Mouse (Mus musculus): ENCODE data around the gene Slf2. TPM values are rescaled to one million over a fixed set of nuclear protein-coding genes. Genes with fewer than 3 reads are reported as not detected.
A peak's percentile ranks its signal among the peaks of the same experiment; 100 is the strongest.

Slf2 gene
- polyA plus RNA-seq (2015; fragmentation: Nextera tagmentation; extraction: Ambion mirVana) = 33.0 and 35.1 TPM in 2 replicates

DNA sequence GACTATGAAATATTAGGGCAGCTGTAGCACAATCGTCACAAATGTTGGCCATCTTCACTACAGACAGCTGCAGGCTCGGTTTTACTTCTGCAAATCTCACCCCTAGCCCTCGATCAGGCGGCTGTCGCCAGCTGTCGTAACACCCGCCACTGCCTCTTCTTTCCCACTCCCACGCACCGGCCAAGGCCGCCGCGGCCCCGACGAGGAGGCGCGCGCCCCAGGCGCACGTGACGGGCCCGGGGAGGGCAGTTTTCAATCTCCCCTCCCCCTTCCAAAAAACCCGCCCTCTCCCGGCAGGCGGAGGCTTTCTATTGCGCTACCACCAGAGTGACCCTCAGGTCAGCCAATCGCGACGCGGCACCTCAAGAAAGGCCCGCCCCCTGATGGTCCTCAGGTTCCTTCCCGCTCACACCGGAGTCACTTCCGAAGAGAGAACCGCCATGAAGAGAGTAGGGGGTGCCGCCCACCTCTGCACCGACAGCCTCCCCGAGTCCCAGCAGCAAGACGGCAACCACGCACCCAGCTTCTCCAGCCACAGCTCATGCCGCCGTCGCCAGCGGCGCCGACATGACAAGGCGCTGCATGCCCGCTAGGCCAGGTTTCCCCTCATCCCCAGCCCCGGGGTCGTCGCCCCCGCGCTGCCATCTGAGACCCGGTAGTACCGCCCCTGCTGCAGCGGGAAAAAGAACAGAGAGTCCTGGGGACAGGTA, at the start of gene Slf2:
Gene Slf2, plus strand, starts transcription at position 408 of the 710 bp plus-strand sequence.
- Histone ChIP-seq H3K4me2 (peak within 1 kb of the TSS; percentile 67), H3K9ac (peak within 1 kb of the TSS; percentile 83), H3K27ac (peak within 1 kb of the TSS; percentile 86), H3K4me1 (peaks cover 16% of the 10 kb centered on the region), H3K36me3 (peaks cover 8% of the 10 kb centered on the region), H3K9me3 (no peaks in the 10 kb centered on the region), H3K4me3 (replicated peaks) (peak within 1 kb of the TSS; percentile 95), H3K27me3 (replicated peaks) (no peaks in the 10 kb centered on the region)
- ATAC-seq (ENCODE audit: insufficient read depth, low FRiP score, low read depth) = peak; percentile 97
- WGBS = under 1% methylated on average over 55 of the region's 55 CpGs

DNA sequence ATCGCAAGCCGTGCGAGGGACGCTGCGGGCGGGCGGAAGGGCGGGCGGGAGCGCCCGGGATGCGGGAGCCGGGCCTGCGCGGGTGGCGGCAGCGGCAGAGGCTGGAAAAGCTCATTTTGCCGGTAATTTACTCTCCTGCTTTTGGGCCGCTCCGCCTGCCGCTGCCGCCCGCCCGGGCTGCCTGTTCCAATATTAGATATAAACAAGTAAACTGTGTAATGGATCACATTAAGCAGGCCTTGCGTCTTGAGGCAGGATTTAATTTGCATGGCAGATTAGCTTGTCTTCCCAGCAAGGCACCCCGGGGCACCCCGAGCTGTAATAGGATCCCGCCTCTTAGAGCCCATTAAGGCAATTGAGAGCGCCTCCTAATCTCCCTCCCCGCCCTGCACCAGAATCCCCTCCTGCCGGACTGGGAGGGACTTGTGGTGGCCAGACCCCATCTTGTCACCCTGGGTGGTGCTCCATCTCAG, 48.4 kb upstream of the Slf2 start:
- WGBS = under 1% methylated on average over 31 of the region's 31 CpGs
- H3K9ac ChIP-seq = peak overlapping the region; percentile 17; the same call in 1 of the 2 replicates
- peak overlapping the region; percentile 36 for H3K4me3 ChIP-seq (replicated peaks)
- H3K4me1 ChIP-seq = peaks cover 7% of the 10 kb centered on the region; the same call in 1 of the 2 replicates
- peak overlapping the region; percentile 60 for H3K4me2 ChIP-seq
- no peak overlapping the region for H3K27ac ChIP-seq
- H3K36me3 ChIP-seq = no peaks in the 10 kb centered on the region
- no peaks in the 10 kb centered on the region for H3K9me3 ChIP-seq
- peaks cover 38% of the 10 kb centered on the region for H3K27me3 ChIP-seq (replicated peaks)
- no peak for ATAC-seq (ENCODE audit: insufficient read depth, low FRiP score, low read depth)

DNA sequence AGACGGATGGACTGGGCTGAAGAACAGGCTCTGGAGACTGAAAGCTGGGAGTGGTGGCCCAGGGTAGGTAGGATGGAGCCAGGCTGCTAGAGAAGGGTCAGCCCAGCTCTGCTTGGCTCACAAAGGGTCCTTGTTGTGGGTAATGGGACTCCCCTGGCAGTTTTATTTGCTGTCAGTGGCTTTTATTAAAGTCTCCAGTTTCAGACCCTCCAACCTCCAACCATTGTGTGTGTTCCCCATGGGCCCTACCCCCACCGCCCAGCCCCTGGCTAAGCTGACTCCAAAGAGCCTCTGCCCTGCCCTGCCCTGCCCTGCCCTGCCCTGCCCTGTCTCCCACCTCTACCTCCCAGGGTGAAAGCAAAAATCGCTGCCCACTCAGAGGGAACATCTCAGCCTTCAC, 46.6 kb upstream of the Slf2 start:
- 43% methylated on average over 3 of the region's 3 CpGs for WGBS

DNA sequence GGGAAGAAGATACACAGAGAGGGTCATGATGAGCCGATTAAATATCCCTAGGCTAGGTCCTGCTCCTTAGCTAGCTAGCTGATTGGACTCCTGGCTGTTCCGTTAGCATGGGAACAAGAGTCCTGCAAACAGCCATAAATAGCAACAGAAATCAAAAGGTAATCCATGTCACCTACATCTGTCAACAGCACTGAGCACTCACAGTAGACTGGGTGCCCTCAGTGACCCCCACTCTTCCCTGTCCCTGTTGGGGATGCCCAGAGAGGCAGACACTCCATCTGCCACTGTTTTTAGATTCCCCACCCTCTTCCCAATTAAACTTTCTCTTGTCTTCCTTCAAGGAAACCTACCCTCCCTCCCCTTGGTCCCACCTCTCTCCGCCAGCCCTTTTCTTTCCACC, 44.5 kb upstream of the Slf2 start:
- Histone ChIP-seq H3K9ac (no peak overlapping the region), H3K4me1 (peaks cover 7% of the 10 kb centered on the region; the same call in 1 of the 2 replicates), H3K4me3 (replicated peaks) (no peak overlapping the region), H3K27ac (no peak overlapping the region), H3K36me3 (no peaks in the 10 kb centered on the region), H3K9me3 (no peaks in the 10 kb centered on the region), H3K27me3 (replicated peaks) (peaks cover 39% of the 10 kb centered on the region), H3K4me2 (no peak overlapping the region)
- WGBS = 40% methylated on average over 3 of the region's 3 CpGs
- no peak for ATAC-seq (ENCODE audit: insufficient read depth, low FRiP score, low read depth)

More for the DNA sequence above, 46.6 kb upstream of the Slf2 start:
- Histone ChIP-seq H3K27ac (no peak overlapping the region), H3K4me1 (peaks cover 7% of the 10 kb centered on the region; the same call in 1 of the 2 replicates), H3K4me2 (no peak overlapping the region), H3K9me3 (no peaks in the 10 kb centered on the region), H3K36me3 (no peaks in the 10 kb centered on the region), H3K4me3 (replicated peaks) (no peak overlapping the region), H3K27me3 (replicated peaks) (peaks cover 41% of the 10 kb centered on the region), H3K9ac (no peak overlapping the region)
- no peak for ATAC-seq (ENCODE audit: insufficient read depth, low FRiP score, low read depth)

DNA sequence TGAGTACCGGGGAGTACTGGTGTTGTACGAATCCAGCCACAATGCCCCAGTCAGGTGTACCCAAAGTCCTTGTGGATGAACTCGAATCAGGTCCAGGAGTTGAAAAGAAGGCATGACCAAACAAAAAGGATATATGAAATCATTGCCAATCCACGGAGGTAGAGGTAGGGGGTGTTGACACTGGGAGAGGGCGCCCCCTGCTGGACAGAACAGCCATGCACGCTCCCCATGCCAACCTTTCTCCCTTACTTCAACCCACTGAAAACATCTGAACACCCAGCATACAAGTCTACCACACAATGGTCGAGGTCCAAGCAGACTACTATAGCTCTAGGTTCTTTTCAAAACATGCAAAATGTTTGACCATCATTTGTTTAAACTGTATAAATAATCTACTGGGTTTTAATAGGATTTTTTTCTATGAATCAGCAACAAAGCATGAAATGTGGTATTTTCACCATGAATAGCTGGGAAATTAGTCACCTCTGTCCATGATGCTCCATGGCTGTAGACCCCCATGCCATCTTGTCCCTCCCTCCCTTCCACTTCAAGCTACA, 43.2 kb upstream of the Slf2 start:
- Histone ChIP-seq H3K4me2 (no peak overlapping the region), H3K9me3 (no peaks in the 10 kb centered on the region), H3K27me3 (replicated peaks) (peaks cover 28% of the 10 kb centered on the region), H3K36me3 (no peaks in the 10 kb centered on the region), H3K9ac (no peak overlapping the region), H3K4me3 (replicated peaks) (no peak overlapping the region), H3K27ac (no peak overlapping the region), H3K4me1 (no peaks in the 10 kb centered on the region)
- 20% methylated on average over 7 of the region's 7 CpGs for WGBS
- ATAC-seq (ENCODE audit: insufficient read depth, low FRiP score, low read depth) = no peak; the same call in 1 of the 2 replicates

DNA sequence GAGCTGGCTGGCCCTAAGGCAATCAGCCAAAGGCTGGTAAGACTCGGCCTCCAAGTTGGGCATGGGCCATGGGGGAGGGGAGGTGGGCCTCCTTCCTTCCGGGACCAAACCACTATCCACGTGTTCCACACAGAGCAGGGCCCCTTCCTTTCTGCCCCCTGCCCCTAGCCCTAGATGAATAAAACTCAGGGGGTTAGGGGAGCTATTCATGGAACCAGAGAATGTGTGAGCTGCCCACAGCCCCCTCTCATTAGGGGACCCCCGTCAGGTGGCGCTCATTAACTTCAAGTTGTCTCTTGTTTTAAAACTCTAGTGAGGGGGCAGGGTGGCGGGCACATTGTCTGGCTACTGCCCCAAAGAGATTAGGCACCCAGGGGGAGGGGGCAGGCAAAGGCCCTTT, 41.4 kb upstream of the Slf2 start:
- WGBS = 43% methylated on average over 6 of the region's 6 CpGs
- H3K36me3 ChIP-seq = no peaks in the 10 kb centered on the region
- no peak overlapping the region for H3K4me3 ChIP-seq (replicated peaks)
- H3K9ac ChIP-seq = no peak overlapping the region
- no peaks in the 10 kb centered on the region for H3K9me3 ChIP-seq
- H3K27me3 ChIP-seq (replicated peaks) = peaks cover 20% of the 10 kb centered on the region
- peaks cover 7% of the 10 kb centered on the region; the same call in 1 of the 2 replicates for H3K4me1 ChIP-seq
- ATAC-seq (ENCODE audit: insufficient read depth, low FRiP score, low read depth) = no peak
- no peak overlapping the region for H3K27ac ChIP-seq
- H3K4me2 ChIP-seq = no peak overlapping the region

DNA sequence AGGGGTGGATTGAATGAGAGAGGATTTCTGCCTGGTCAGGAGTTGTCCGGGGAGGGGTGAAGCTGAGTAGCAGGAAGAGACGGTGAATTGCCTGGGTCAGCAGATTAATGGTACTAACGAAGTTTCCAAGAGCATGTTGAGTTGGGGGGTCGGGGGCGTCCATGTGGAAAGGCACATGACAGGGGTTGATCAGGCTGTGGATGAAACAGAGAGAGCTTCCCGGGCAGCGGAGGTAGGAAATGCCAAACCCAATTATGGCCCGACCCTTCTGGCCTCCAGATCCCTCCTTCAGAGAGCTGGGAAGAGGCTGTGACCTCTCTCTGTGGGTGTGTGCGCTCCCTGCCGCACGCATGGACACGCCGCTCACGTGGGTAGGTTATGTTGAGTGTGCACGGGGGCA, 39.5 kb upstream of the Slf2 start:
- Histone ChIP-seq H3K27ac (no peak overlapping the region), H3K27me3 (replicated peaks) (peaks cover 21% of the 10 kb centered on the region), H3K36me3 (no peaks in the 10 kb centered on the region), H3K4me3 (replicated peaks) (no peak overlapping the region), H3K4me1 (peaks cover 7% of the 10 kb centered on the region; the same call in 1 of the 2 replicates), H3K4me2 (no peak overlapping the region), H3K9ac (no peak overlapping the region), H3K9me3 (no peaks in the 10 kb centered on the region)
- 58% methylated on average over 15 of the region's 15 CpGs for WGBS
- no peak for ATAC-seq (ENCODE audit: insufficient read depth, low FRiP score, low read depth)

DNA sequence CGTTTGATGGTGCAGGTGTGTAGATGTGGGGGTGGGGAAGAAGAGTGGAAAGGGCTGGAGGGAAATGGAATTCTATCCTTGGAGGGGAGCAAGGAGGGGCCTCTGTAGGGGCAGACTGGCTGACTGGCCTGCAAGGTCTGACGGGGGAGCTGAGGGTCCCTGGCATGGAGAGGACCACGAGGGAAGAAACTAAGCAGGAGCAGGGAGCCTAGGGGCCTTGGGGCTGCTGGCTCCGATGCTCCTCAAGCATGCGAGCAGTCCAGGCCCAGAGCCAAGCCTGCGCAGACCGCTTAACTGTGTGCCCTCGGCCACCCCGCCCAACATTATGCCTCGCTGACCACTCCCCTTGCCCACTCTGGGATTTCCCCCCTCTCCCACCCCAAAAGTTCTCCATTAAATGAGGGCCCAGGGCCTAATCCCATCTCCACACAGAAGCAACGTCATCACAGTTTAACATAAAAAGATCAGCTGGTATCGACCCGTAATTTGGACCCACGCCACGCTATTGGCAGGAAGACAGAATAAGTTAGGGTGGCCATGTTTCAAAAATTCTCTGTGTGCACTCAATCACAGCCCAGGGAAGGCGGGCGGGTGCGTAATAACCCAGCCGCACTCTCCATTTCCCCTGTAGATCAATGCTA, 37.6 kb upstream of the Slf2 start:
- no peak overlapping the region for H3K9ac ChIP-seq
- no peak for ATAC-seq (ENCODE audit: insufficient read depth, low FRiP score, low read depth)
- peaks cover 20% of the 10 kb centered on the region for H3K27me3 ChIP-seq (replicated peaks)
- H3K4me2 ChIP-seq = no peak overlapping the region
- no peak overlapping the region for H3K4me3 ChIP-seq (replicated peaks)
- H3K36me3 ChIP-seq = no peaks in the 10 kb centered on the region
- H3K27ac ChIP-seq = no peak overlapping the region
- H3K9me3 ChIP-seq = no peaks in the 10 kb centered on the region
- H3K4me1 ChIP-seq = peaks cover 10% of the 10 kb centered on the region
- 38% methylated on average over 19 of the region's 19 CpGs for WGBS

DNA sequence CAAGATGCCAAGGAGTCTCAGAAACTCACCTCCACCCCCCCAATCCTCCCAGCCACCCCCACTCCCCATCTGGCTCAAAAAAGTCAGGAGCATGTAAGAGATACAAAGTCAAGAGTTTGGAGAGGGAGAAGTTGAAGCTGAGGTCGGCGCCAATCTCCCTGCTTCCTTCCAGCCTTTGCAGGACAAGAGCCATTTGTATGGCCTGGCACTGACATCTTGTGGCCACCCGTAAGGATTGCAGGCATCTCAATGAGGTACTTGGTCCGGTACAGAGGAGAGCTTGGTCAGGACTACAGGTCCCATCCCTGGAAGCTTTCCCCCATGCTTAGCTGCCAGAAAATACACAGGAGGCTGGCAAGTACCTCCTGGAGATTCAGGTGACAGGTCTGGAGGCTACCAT, 35.7 kb upstream of the Slf2 start:
- ATAC-seq (ENCODE audit: insufficient read depth, low FRiP score, low read depth) = peak; percentile 55; the same call in 1 of the 2 replicates
- no peaks in the 10 kb centered on the region for H3K36me3 ChIP-seq
- no peak overlapping the region for H3K4me3 ChIP-seq (replicated peaks)
- no peak overlapping the region for H3K9ac ChIP-seq
- H3K27me3 ChIP-seq (replicated peaks) = peaks cover 19% of the 10 kb centered on the region
- no peaks in the 10 kb centered on the region for H3K9me3 ChIP-seq
- WGBS = 3% methylated on average over 4 of the region's 4 CpGs
- H3K4me1 ChIP-seq = peaks cover 28% of the 10 kb centered on the region
- no peak overlapping the region for H3K27ac ChIP-seq
- no peak overlapping the region for H3K4me2 ChIP-seq

DNA sequence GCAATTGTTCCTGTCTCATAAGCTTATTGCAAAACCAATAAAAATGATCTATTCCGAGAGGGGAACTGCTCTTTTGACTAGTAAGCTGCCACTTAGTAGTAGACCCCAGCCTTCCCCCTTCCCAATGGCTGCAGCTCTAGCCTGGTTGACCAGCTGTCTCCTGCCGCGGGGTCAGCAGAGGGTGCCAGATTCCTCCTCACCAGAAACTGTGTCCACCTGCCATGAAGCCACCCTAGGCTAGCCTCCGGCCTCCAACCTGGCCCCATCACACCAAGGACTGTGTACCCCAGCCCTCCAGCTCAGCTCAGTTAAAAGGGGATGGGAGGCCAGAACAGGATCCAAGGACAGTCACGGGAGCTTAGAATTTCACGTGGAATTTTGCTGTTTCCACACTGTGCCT, 34.5 kb upstream of the Slf2 start:
- ATAC-seq (ENCODE audit: insufficient read depth, low FRiP score, low read depth) = no peak
- 55% methylated on average over 6 of the region's 6 CpGs for WGBS

DNA sequence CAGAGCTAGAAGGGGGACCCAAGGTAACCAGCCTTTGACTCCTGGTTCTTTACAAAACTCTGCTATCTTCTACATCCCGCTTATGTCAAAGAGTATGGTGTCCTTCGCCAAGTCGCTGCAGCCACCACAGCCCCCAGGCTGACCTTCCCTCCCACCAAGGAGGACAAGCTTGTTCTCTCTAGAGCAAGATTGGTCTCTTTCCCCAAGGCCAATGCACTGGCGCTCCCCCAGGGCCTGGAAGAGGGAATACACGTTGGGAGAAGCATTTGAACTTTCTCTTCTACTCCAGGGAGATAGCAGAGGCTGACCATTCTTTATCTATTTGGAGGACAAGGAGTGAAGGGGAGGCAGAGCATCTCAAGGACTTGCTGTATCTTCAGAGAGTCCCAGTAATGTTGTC, 33.4 kb upstream of the Slf2 start:
- no peak overlapping the region for H3K27ac ChIP-seq
- H3K4me3 ChIP-seq (replicated peaks) = no peak overlapping the region
- H3K9me3 ChIP-seq = no peaks in the 10 kb centered on the region
- peaks cover 36% of the 10 kb centered on the region for H3K4me1 ChIP-seq
- H3K9ac ChIP-seq = no peak overlapping the region
- peaks cover 13% of the 10 kb centered on the region for H3K27me3 ChIP-seq (replicated peaks)
- WGBS = 66% methylated on average over 5 of the region's 5 CpGs
- H3K4me2 ChIP-seq = no peak overlapping the region
- no peaks in the 10 kb centered on the region for H3K36me3 ChIP-seq
- ATAC-seq (ENCODE audit: insufficient read depth, low FRiP score, low read depth) = no peak

More for the DNA sequence above, 34.5 kb upstream of the Slf2 start:
- H3K36me3 ChIP-seq = no peaks in the 10 kb centered on the region
- no peak overlapping the region for H3K4me3 ChIP-seq (replicated peaks)
- H3K9ac ChIP-seq = no peak overlapping the region
- no peak overlapping the region for H3K27ac ChIP-seq
- peaks cover 14% of the 10 kb centered on the region for H3K27me3 ChIP-seq (replicated peaks)
- H3K9me3 ChIP-seq = no peaks in the 10 kb centered on the region
- H3K4me2 ChIP-seq = no peak overlapping the region
- peaks cover 35% of the 10 kb centered on the region for H3K4me1 ChIP-seq

DNA sequence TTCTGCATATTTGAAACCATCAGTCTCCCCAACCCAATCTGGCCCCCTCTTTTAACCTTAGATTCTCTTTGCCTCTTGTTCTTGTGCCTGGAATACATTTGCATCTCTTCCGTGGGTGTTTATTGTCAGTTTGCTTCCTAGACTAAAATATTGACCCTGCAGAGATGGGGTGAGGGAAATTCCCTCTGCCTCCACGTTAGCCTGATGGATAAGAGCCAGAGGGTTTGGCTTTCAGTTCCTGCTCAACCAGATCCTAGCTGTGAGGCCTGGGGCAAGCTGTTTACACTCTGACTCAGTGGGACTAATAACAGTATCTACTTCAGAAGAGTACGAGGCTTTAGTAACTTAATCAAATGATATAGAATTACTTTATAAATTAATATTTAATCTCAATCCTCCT, 32.3 kb upstream of the Slf2 start:
- Histone ChIP-seq H3K36me3 (no peaks in the 10 kb centered on the region), H3K27ac (no peak overlapping the region), H3K4me2 (no peak overlapping the region), H3K4me3 (replicated peaks) (no peak overlapping the region), H3K4me1 (peaks cover 30% of the 10 kb centered on the region), H3K27me3 (replicated peaks) (peaks cover 9% of the 10 kb centered on the region), H3K9ac (no peak overlapping the region), H3K9me3 (no peaks in the 10 kb centered on the region)
- WGBS = 28% methylated on average over 3 of the region's 3 CpGs
- no peak for ATAC-seq (ENCODE audit: insufficient read depth, low FRiP score, low read depth)
